Mouse (Mus musculus): ENCODE measurements around the gene Prdm15. TPM values are rescaled to one million over a fixed set of nuclear protein-coding genes. Genes with fewer than 3 reads are reported as not detected.

Gene Prdm15
- total RNA-seq (2014; rRNA removed) (11.0 and 13.6 TPM in 2 replicates), polyA plus RNA-seq (2015; fragmentation: Nextera tagmentation; extraction: Ambion mirVana) (4.1 and 5.5 TPM in 2 replicates)

DNA sequence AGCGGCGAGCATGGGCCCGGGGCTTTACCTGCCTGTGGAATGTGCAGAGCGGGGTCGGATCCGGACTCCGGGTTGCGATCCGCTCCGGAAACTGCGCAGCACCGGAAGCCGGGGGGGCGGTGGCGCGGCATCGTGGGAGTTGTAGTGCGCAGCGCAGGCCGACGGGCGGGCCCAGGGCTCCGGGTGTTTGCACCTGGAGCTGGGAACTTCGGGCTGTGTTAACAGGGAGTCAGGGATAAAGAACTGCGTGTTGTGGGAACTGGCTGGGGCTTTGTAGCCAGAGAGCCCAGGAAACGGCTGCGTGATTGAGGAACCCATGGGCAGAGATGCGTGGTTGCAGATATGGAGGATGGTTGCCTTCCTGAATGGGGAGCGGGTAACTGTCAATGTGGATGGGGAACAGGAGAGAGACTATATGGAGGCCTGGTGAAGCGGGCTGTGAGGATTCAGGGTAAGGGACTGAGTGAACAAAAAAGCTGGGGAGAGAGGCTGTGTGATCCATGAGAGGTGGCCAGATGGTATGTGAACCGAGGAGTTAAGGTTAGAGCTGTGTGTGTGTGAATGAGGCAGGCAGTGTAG lies at the start of gene Prdm15:
Prdm15 (minus strand) TSS at position 110 of the 579 bp plus-strand sequence.
- 2% methylated on average over 30 of the region's 31 CpGs for WGBS
- ATAC-seq (peak; percentile 88), DNase-seq (ENCODE audit: low spot score) (peak; percentile 92)
- Histone ChIP-seq H3K4me3 (ENCODE audit: low read length) (peak within 1 kb of the TSS; percentile 91), H3K4me1 (ENCODE audit: insufficient read depth, low read length) (0 out of 2 replicates have a peak, but pooled peaks cover 3% of the 10 kb centered on the region), H3K4me2 (ENCODE audit: low read depth, low read length) (peak within 1 kb of the TSS; percentile 86), H3K27me3 (ENCODE audit: insufficient read depth, low read length) (no peaks in the 10 kb centered on the region), H3K27ac (peak within 1 kb of the TSS; percentile 100), H3K36me3 (ENCODE audit: insufficient read depth, low read length) (no peaks in the 10 kb centered on the region), H3K9me3 (ENCODE audit: low read length) (no peaks in the 10 kb centered on the region), H3K9ac (replicated peaks; ENCODE audit: low read length) (peak within 1 kb of the TSS; percentile 92)
- no peak for TF ChIP-seq CTCF (IDR thresholded peaks at IDR 0.05; ENCODE audit: low read depth)

DNA sequence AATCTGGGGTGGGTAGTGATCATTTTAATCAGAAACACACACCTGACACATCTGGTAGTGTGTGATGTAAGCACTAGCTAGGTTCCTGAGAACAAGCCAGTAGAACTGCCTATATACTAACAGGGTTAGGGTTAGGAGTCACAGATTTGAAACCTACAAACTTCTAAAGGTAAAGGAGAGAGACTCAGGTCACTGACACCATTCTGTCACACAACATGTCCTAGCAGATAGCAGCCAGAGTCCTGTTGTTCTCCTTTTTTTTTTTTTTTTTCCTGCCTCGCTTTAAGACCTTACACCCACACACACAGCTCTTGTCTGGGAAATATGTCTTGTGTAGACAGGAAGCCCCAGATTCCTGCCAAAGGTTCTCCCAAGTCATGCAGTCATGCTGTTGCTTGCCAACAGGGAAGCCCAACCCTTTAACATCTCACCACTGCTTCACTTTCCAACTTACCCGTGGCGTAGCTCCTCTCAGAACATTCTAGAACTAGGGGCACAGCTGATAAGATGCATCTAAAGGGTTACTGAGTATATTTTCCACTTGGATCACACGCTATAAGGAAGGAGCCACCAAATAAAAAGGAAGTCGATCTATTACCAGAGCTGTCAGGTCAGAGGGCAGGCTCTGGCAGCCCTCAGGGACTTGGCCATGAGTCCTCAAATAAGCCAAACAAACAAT lies 45.8 kb upstream of the Prdm15 start:
- Histone ChIP-seq H3K27me3 (ENCODE audit: insufficient read depth, low read length) (no peaks in the 10 kb centered on the region), H3K9me3 (ENCODE audit: low read length) (no peaks in the 10 kb centered on the region), H3K36me3 (ENCODE audit: insufficient read depth, low read length) (no peaks in the 10 kb centered on the region), H3K9ac (replicated peaks; ENCODE audit: low read length) (no peak overlapping the region), H3K4me1 (ENCODE audit: insufficient read depth, low read length) (no peaks in the 10 kb centered on the region), H3K4me2 (ENCODE audit: low read depth, low read length) (no peak overlapping the region), H3K27ac (0 out of 2 replicates have a peak overlapping the region, but pooled peaks have one; percentile 11), H3K4me3 (ENCODE audit: low read length) (no peak overlapping the region)
- ATAC-seq (no peak), DNase-seq (ENCODE audit: low spot score) (no peak)
- no peak for TF ChIP-seq CTCF (IDR thresholded peaks at IDR 0.05; ENCODE audit: low read depth)
- 67% methylated on average over 5 of the region's 5 CpGs for WGBS

DNA sequence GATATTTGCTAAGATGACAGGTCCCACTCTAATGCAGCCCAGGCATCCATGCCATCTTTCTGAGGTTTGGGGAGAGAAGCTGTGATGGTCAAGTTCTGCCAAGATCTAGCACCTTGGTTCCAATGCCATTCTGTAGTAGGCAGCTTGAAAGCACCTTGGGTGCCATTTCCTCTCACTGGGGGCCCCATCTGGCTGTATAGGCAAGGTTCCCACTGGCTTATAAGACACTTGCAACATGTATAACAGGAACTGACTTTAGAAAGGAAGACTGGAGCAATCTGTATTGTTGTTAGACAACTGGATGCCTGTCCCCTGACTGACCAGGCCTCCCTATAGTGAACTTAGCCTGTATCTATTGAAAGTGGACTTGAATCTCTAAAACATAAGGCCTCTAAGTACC lies 36.1 kb upstream of the Prdm15 start:
- ATAC-seq: no peak
- TF ChIP-seq CTCF (IDR thresholded peaks at IDR 0.05; ENCODE audit: low read depth): no peak
- no peaks in the 10 kb centered on the region for H3K4me1 ChIP-seq (ENCODE audit: insufficient read depth, low read length)

DNA sequence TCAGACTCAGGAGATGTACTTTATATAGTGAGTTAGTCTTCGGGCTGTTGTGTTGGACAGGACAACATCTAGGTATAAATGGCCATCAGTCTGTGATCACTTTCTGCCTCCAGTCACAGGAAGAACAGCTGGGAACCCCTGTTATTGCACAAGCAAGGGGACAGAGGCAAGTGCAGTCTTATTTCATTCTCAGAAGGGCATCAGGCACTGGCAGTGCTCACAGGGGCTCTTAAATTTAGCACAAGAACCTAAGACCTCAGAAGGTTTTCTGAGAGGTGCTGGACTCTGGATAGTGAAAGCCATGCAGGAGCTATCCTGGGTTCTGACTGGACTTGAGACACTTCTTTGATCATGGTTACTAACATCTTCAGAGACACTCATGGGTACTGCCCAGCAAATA lies 32.0 kb upstream of the Prdm15 start:
- no peaks in the 10 kb centered on the region for H3K4me1 ChIP-seq (ENCODE audit: insufficient read depth, low read length)
- ATAC-seq (no peak), DNase-seq (ENCODE audit: low spot score) (no peak)
- TF ChIP-seq CTCF (IDR thresholded peaks at IDR 0.05; ENCODE audit: low read depth): no peak
- H3K27ac ChIP-seq: no peak overlapping the region
- no peaks in the 10 kb centered on the region; the same call in 1 of the 2 replicates for H3K36me3 ChIP-seq (ENCODE audit: insufficient read depth, low read length)
- no peak overlapping the region for H3K9ac ChIP-seq (replicated peaks; ENCODE audit: low read length)
- no peaks in the 10 kb centered on the region for H3K9me3 ChIP-seq (ENCODE audit: low read length)
- WGBS: 94% methylated on average over 1 of the region's 1 CpGs
- H3K4me3 ChIP-seq (ENCODE audit: low read length): no peak overlapping the region
- no peak overlapping the region for H3K4me2 ChIP-seq (ENCODE audit: low read depth, low read length)
- no peaks in the 10 kb centered on the region for H3K27me3 ChIP-seq (ENCODE audit: insufficient read depth, low read length)

More for the DNA sequence above, 36.1 kb upstream of the Prdm15 start:
- Histone ChIP-seq H3K27me3 (ENCODE audit: insufficient read depth, low read length) (no peaks in the 10 kb centered on the region), H3K4me3 (ENCODE audit: low read length) (no peak overlapping the region), H3K9ac (replicated peaks; ENCODE audit: low read length) (no peak overlapping the region), H3K4me2 (ENCODE audit: low read depth, low read length) (no peak overlapping the region), H3K36me3 (ENCODE audit: insufficient read depth, low read length) (peaks cover 4% of the 10 kb centered on the region; the same call in 1 of the 2 replicates), H3K27ac (no peak overlapping the region), H3K9me3 (ENCODE audit: low read length) (no peaks in the 10 kb centered on the region)
- DNase-seq (ENCODE audit: low spot score): no peak

DNA sequence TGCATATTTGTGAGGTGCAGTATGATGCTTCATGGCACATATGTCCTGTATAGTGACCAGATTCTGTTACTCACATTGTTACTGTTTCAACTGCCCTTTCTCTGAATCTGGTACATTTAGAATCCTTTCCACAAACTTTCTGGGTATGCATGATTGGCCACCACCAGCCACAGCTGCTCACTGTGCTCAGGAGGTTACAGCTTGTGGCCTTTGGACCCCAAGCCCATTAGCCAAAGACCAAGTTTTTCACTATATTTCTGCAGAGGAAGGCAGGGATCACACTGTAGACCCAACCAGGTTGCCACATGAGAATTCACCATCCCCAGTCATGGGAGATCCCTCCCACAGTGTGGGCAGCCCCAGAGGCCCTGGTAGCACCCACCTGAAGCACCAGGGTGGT lies 31.2 kb upstream of the Prdm15 start:
- ATAC-seq: no peak
- Histone ChIP-seq H3K9ac (replicated peaks; ENCODE audit: low read length) (no peak overlapping the region), H3K4me2 (ENCODE audit: low read depth, low read length) (no peak overlapping the region), H3K4me1 (ENCODE audit: insufficient read depth, low read length) (no peaks in the 10 kb centered on the region), H3K9me3 (ENCODE audit: low read length) (no peaks in the 10 kb centered on the region), H3K36me3 (ENCODE audit: insufficient read depth, low read length) (peaks cover under 1% of the 10 kb centered on the region; the same call in 1 of the 2 replicates), H3K4me3 (ENCODE audit: low read length) (no peak overlapping the region), H3K27ac (no peak overlapping the region), H3K27me3 (ENCODE audit: insufficient read depth, low read length) (no peaks in the 10 kb centered on the region)
- TF ChIP-seq CTCF (IDR thresholded peaks at IDR 0.05; ENCODE audit: low read depth): no peak
- no peak for DNase-seq (ENCODE audit: low spot score)

DNA sequence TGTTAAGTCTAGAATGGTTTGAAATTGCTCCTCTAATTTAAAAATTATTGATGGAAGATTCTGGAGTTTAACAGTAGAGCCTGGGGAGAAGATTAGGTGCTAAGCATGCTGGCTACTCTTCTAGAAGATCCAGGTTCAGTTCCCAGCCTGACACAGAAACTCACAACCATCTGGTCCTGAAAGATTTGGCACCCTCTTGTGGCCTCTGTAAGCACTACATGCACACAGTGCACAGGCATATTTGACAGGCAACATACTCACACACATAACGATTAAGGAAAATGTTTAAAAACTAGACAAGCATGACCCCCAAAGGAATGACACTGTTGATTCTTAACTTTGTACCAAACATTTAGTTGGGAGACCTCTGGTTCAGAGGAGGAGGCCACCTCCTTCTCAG lies 27.5 kb upstream of the Prdm15 start:
- Histone ChIP-seq H3K4me1 (ENCODE audit: insufficient read depth, low read length) (no peaks in the 10 kb centered on the region), H3K27ac (no peak overlapping the region), H3K4me2 (ENCODE audit: low read depth, low read length) (no peak overlapping the region), H3K36me3 (ENCODE audit: insufficient read depth, low read length) (peaks cover 5% of the 10 kb centered on the region; the same call in 1 of the 2 replicates), H3K9ac (replicated peaks; ENCODE audit: low read length) (no peak overlapping the region), H3K27me3 (ENCODE audit: insufficient read depth, low read length) (no peaks in the 10 kb centered on the region), H3K4me3 (ENCODE audit: low read length) (no peak overlapping the region), H3K9me3 (ENCODE audit: low read length) (no peaks in the 10 kb centered on the region)
- WGBS: 89% methylated on average over 1 of the region's 1 CpGs
- DNase-seq (ENCODE audit: low spot score): peak; percentile 49
- ATAC-seq: no peak
- TF ChIP-seq CTCF (IDR thresholded peaks at IDR 0.05; ENCODE audit: low read depth): peak; percentile 75

DNA sequence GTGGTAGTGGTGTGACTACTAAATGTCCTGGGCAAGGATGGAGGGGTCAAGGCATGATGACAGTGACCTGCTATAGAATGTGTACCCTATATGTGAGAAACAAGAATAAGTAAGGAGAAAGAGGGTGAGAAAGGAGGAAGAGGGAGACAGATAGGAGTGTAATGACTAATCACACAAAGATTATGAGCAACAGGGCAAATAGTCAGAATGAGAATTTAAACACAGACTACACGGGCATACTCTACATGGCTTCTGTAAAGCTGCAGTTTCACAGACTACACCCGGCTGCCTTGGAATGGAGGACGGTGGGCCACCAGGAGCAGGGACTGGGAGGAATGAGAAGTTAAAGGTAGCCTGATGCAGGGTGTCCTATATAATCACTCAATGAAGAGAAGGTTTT lies 25.9 kb upstream of the Prdm15 start:
- ATAC-seq: no peak
- Histone ChIP-seq H3K27ac (no peak overlapping the region), H3K4me3 (ENCODE audit: low read length) (no peak overlapping the region), H3K9ac (replicated peaks; ENCODE audit: low read length) (no peak overlapping the region), H3K9me3 (ENCODE audit: low read length) (no peaks in the 10 kb centered on the region), H3K4me2 (ENCODE audit: low read depth, low read length) (no peak overlapping the region), H3K4me1 (ENCODE audit: insufficient read depth, low read length) (no peaks in the 10 kb centered on the region), H3K27me3 (ENCODE audit: insufficient read depth, low read length) (no peaks in the 10 kb centered on the region), H3K36me3 (ENCODE audit: insufficient read depth, low read length) (peaks cover 13% of the 10 kb centered on the region; the same call in 1 of the 2 replicates)
- no peak for DNase-seq (ENCODE audit: low spot score)
- no peak for TF ChIP-seq CTCF (IDR thresholded peaks at IDR 0.05; ENCODE audit: low read depth)
- WGBS: 90% methylated on average over 3 of the region's 3 CpGs

Data from hindbrain, postnatal 0 days (tissue).